Mouse (Mus musculus) C2C12 (cell line): ENCODE measurements at regions not wholly inside any gene's neighbourhood (a gene's known extent, or its start where the extent isn't known, plus 50 kb on each side); places are given as distances from the start of the nearest gene placed in this dataset.

Source experiments
- H3K27me3 ChIP-seq: one replicate; pipeline ENCODE4 v1.6.1; 2011; ENCODE audit not compliant: control insufficient read depth, insufficient read depth, insufficient read length
- H3K36me3 ChIP-seq: one replicate; pipeline ENCODE4 v1.6.1; 2011; ENCODE audit not compliant: control insufficient read depth, insufficient read depth
- H3K4me3 ChIP-seq: one replicate; pipeline ENCODE4 v1.5.1; 2011; ENCODE audit warnings: mild to moderate bottlenecking, control low read depth; ENCODE audit not compliant: poor library complexity, insufficient read depth, severe bottlenecking
- H3K79me2 ChIP-seq: one replicate; pipeline ENCODE4 v1.6.1; 2011; ENCODE audit not compliant: control insufficient read depth, insufficient read depth
- H3K79me3 ChIP-seq: one replicate; pipeline ENCODE4 v1.6.1; 2011; ENCODE audit warnings: low read depth, control low read depth
- H3ac ChIP-seq: one replicate; pipeline ENCODE3; 2011; ENCODE audit warnings: low read depth; ENCODE audit not compliant: control insufficient read depth, insufficient read length
- CEBPB ChIP-seq: IDR thresholded peaks from one replicate; pipeline ENCODE4 v1.6.1; 2011; ENCODE audit warnings: low read depth, mild to moderate bottlenecking, control low read depth, moderate library complexity
- CTCF ChIP-seq: IDR thresholded peaks from one replicate; pipeline ENCODE4 v1.5.1; 2011; ENCODE audit not compliant: control insufficient read depth, insufficient read depth, insufficient read length
- FOSL1 ChIP-seq: IDR thresholded peaks from one replicate; pipeline ENCODE4 v1.8.0; 2011; ENCODE audit warnings: mild to moderate bottlenecking, low read length; ENCODE audit not compliant: poor library complexity, insufficient read depth, severe bottlenecking
- MAX ChIP-seq: IDR thresholded peaks from one replicate; pipeline ENCODE4 v1.6.1; 2011; ENCODE audit warnings: mild to moderate bottlenecking, control low read depth
- MYOD1 ChIP-seq: IDR thresholded peaks from one replicate; pipeline ENCODE4 v1.6.1; 2011; ENCODE audit warnings: low read depth; ENCODE audit not compliant: control insufficient read depth, insufficient read length
- MYOG ChIP-seq: IDR thresholded peaks from one replicate; pipeline ENCODE4 v1.6.1; 2011; ENCODE audit not compliant: control insufficient read depth, insufficient read length; ENCODE audit errors: extremely low read depth
- USF1 ChIP-seq: IDR thresholded peaks from one replicate; pipeline ENCODE4 v1.6.1; 2011; ENCODE audit warnings: low read depth, mild to moderate bottlenecking, control low read depth, moderate library complexity

DNA sequence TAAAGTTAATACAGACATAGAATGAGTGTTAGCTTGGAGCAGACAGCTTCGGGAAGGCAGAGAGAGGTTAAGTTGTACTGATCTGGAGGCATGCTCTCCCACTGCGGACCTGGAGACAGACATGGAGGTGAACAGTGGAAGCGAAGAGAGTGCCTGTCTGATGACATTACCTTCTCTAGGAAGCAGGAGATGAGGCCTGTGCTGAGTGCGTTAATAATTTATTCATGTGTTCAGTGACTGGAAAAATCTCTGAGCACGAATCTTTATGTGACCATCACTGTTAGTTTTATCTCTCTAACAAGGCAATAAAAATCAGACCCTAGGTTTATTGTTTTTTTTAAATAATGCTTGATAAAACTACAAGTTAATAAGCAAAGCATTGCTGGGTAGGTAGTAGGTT, 504.7 kb upstream of the Nr5a2 start:
- TF ChIP-seq FOSL1 (no peak), MAX (no peak), MYOD1 (no peak), MYOG (no peak), USF1 (no peak), CTCF (no peak), CEBPB (no peak)
- H3K36me3 ChIP-seq: no peaks in the 10 kb centered on the region
- H3ac ChIP-seq: no peak overlapping the region
- no peaks in the 10 kb centered on the region for H3K79me3 ChIP-seq
- H3K79me2 ChIP-seq: no peaks in the 10 kb centered on the region
- H3K4me3 ChIP-seq: no peak overlapping the region
- no peaks in the 10 kb centered on the region for H3K27me3 ChIP-seq

DNA sequence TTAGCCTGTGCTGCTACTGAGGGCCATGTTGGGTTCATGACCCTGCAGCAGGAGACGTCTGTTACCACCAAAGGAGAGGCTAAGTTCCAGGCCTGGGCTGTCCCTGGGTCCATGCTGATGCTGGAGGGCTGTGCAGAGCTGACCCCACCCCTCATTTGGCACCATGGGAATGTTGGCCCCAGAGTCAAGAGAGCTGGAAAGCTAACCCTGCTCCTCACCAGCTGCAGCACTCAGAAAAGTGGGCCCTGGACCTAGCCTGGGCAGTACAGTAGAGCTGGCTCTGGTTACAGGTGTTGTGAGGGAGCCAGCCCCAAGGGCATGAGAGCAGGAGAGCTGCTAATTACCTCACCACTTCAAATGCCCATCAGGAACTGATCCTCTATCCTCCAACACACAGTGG, 500.9 kb upstream of the Nr5a2 start:
- no peaks in the 10 kb centered on the region for H3K79me2 ChIP-seq
- no peak overlapping the region for H3ac ChIP-seq
- TF ChIP-seq MYOD1 (no peak), FOSL1 (no peak), MAX (no peak), CTCF (no peak), CEBPB (no peak), MYOG (no peak), USF1 (no peak)
- H3K79me3 ChIP-seq: no peaks in the 10 kb centered on the region
- no peaks in the 10 kb centered on the region for H3K36me3 ChIP-seq
- no peak overlapping the region for H3K4me3 ChIP-seq
- no peaks in the 10 kb centered on the region for H3K27me3 ChIP-seq

DNA sequence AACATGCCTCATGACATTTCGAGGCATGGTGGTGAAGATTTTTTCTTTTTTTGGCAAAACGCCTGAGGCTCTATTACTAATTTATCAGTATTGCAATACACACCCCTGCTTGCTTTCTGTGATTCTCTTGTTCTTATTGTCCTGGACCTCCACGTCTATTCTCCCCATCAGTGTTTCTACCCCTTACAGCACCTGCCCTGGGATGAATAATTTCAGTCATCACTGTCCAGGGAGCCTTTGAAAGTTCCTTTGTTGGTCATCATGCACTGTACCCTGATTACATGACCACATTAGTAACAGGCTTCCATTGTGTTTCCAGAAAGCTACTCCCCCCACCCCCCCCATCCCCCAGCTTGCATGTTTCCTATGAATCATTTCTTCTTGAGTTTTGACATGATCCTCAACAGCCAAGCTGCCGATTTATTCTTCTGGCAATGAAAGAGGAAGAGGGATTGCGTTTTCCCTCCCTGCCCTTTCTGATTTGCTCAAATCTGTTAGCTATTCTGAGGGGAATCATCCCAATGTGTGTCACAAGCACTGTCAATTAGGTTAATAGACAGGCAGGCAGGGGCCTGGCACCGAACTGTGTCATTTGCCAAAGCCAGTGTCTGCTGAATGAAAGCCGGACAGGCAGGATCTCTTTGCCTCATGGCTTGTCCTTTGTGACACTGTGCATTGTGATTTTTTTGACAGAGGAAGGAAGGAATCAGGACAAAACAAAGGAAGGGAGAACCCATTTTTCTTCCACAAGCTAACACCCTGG, 493.4 kb upstream of the Nr5a2 start:
- Histone ChIP-seq H3K27me3 (no peaks in the 10 kb centered on the region), H3K36me3 (no peaks in the 10 kb centered on the region), H3K79me3 (no peaks in the 10 kb centered on the region), H3K4me3 (no peak overlapping the region), H3K79me2 (no peaks in the 10 kb centered on the region), H3ac (no peak overlapping the region)
- TF ChIP-seq MYOG (no peak), FOSL1 (no peak), CEBPB (no peak), CTCF (no peak)

DNA sequence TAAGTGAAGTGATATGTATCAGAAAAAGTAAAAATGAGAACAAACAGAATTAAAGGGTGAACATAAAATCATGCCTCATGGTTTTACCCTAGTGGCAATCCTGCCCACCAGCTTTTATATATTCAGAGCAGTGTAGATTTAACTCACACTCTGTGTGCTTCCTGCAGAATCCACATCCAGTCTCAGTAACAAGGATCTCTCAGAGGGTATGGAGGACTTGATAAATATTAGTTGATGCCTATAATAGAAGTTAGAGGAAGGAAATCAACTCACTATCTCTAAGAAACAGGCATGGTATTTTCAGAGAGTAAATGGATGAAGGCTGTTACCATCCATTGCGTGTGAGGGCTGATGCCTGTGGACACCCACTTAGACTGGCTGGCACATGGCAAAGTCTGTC, 492.5 kb upstream of the Nr5a2 start:
- H3K27me3 ChIP-seq: no peaks in the 10 kb centered on the region
- no peak for TF ChIP-seq MYOG
- TF ChIP-seq MAX: no peak
- TF ChIP-seq FOSL1: no peak
- no peak for TF ChIP-seq CTCF
- TF ChIP-seq CEBPB: no peak
- no peak for TF ChIP-seq MYOD1
- no peak for TF ChIP-seq USF1

DNA sequence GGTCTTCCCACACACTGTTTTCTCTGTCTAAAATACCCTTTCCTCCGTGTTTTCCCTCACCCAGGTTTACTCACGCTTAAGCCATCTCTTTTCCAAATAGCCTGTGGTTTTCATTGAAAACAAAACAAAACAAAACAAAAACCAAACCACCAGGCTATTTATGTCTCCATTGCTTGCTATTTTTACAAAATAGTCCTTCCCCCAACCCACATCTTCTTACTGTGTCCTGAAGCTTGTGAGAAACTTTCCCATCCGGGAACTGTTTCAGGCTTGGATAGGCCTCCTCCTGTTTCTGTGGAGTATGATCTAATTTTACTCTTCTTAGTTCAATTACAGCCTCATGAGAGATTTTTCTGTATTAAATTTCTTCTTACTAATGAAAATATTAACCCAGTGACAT, 486.2 kb upstream of the Nr5a2 start:
- Histone ChIP-seq H3K36me3 (no peaks in the 10 kb centered on the region), H3K4me3 (no peak overlapping the region), H3K79me2 (no peaks in the 10 kb centered on the region), H3K27me3 (no peaks in the 10 kb centered on the region), H3K79me3 (no peaks in the 10 kb centered on the region), H3ac (no peak overlapping the region)
- TF ChIP-seq MYOD1 (no peak), FOSL1 (no peak), CTCF (no peak), USF1 (no peak), MAX (no peak), MYOG (no peak), CEBPB (no peak)

More for the DNA sequence above, 492.5 kb upstream of the Nr5a2 start:
- no peaks in the 10 kb centered on the region for H3K79me3 ChIP-seq
- no peaks in the 10 kb centered on the region for H3K79me2 ChIP-seq
- no peak overlapping the region for H3ac ChIP-seq
- no peak overlapping the region for H3K4me3 ChIP-seq
- H3K36me3 ChIP-seq: no peaks in the 10 kb centered on the region

DNA sequence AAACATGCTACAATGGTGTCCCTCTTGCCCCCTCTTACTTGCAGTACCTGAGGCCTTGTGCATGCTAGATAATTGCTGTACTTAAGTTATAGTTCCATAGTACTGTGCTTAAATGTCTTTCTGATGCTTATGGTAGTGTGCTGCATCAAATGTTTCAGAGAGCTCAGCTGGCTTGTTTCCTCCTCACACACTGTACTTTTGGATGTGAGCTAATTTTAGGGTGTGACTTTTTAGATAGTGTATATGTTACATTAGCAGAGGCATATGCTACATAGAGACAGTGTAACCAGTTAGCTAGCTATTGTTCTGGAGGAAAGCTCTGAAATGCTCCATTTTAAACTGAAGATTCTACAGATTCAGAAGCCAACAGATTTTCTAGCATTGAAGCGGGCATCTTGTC, 467.9 kb upstream of the Nr5a2 start:
- Histone ChIP-seq H3K79me3 (no peaks in the 10 kb centered on the region), H3ac (no peak overlapping the region), H3K27me3 (no peaks in the 10 kb centered on the region), H3K79me2 (no peaks in the 10 kb centered on the region), H3K36me3 (no peaks in the 10 kb centered on the region), H3K4me3 (no peak overlapping the region)
- TF ChIP-seq MAX (no peak), USF1 (no peak), CEBPB (no peak), MYOD1 (no peak), MYOG (no peak)
